Mouse (Mus musculus) bone marrow, adult 2 months (tissue): ENCODE results near the gene Trem3.

Source experiments
- CTCF ChIP-seq: fragments of 200-500 bp; IDR thresholded peaks from 2 replicates; pipeline ENCODE4 v1.5.1; 2011; ENCODE audit warnings: low read length, control low read depth; ENCODE audit not compliant: control insufficient read depth, insufficient read depth
- POLR2A ChIP-seq: fragments of 200-500 bp; IDR thresholded peaks from 2 replicates; pipeline ENCODE4 v1.6.1; 2011; ENCODE audit warnings: low read depth, mild to moderate bottlenecking, control low read depth, low read length, borderline replicate concordance; ENCODE audit not compliant: control insufficient read depth

GRCm38 (mm10) chr17:48279002-48279401 is 31.4 kb downstream of the Trem3 start:
- TF ChIP-seq POLR2A (no peak), CTCF (no peak)
